Mouse (Mus musculus) hindbrain, embryonic 10.5 days (tissue): ENCODE measurements around the gene Gga1. TPM values are rescaled to one million over a fixed set of nuclear protein-coding genes. Genes with fewer than 3 reads are reported as not detected.

Experiments
- DNase-seq: peaks from one replicate; pipeline ENCODE4 v3.0.0-alpha.2; 2017; ENCODE audit warnings: low spot score
- H3K27ac ChIP-seq: fragments of 300-500 bp; sonication (generic); 2 replicates; pipeline ENCODE4 v1.5.1; 2016; ENCODE audit warnings: mild to moderate bottlenecking, moderate library complexity
- H3K27me3 ChIP-seq: fragments of 300-500 bp; sonication (generic); 2 replicates; pipeline ENCODE4 v1.6.1; 2016; ENCODE audit warnings: mild to moderate bottlenecking; ENCODE audit not compliant: poor library complexity, insufficient read depth, severe bottlenecking
- H3K36me3 ChIP-seq: fragments of 300-500 bp; sonication (generic); 2 replicates; pipeline ENCODE4 v1.6.1; 2016; ENCODE audit warnings: mild to moderate bottlenecking, moderate library complexity
- H3K4me1 ChIP-seq: fragments of 300-500 bp; sonication (generic); replicated peaks from 2 replicates; pipeline ENCODE4 v1.6.1; 2016; ENCODE audit warnings: mild to moderate bottlenecking
- H3K4me3 ChIP-seq: fragments of 300-500 bp; sonication (generic); 2 replicates; pipeline ENCODE4 v1.5.1; 2016; ENCODE audit warnings: mild to moderate bottlenecking, moderate library complexity
- H3K9me3 ChIP-seq: fragments of 300-500 bp; sonication (generic); 2 replicates; pipeline ENCODE4 v1.6.1; 2016; ENCODE audit warnings: mild to moderate bottlenecking, moderate library complexity
- WGBS: fragments of 180-500 bp; shearing (Covaris S2); methylation state at CpG from one replicate; pipeline ENCODE4 v1.1.7; 2016; 5-methylcytosine and 5-hydroxymethylcytosine counted together
- polyA plus RNA-seq: library from polyadenylated mRNA; unstranded; fragments of >200 nt; fragmentation: Nextera tagmentation; extraction: Ambion mirVana; gene quantifications from 2 replicates; pipeline ENCODE4 v1.2.1, GENCODE M21; 2016

The Gga1 gene
- polyA plus RNA-seq, 1 experiment from 2014 or later, result 60.7 TPM

DNA sequence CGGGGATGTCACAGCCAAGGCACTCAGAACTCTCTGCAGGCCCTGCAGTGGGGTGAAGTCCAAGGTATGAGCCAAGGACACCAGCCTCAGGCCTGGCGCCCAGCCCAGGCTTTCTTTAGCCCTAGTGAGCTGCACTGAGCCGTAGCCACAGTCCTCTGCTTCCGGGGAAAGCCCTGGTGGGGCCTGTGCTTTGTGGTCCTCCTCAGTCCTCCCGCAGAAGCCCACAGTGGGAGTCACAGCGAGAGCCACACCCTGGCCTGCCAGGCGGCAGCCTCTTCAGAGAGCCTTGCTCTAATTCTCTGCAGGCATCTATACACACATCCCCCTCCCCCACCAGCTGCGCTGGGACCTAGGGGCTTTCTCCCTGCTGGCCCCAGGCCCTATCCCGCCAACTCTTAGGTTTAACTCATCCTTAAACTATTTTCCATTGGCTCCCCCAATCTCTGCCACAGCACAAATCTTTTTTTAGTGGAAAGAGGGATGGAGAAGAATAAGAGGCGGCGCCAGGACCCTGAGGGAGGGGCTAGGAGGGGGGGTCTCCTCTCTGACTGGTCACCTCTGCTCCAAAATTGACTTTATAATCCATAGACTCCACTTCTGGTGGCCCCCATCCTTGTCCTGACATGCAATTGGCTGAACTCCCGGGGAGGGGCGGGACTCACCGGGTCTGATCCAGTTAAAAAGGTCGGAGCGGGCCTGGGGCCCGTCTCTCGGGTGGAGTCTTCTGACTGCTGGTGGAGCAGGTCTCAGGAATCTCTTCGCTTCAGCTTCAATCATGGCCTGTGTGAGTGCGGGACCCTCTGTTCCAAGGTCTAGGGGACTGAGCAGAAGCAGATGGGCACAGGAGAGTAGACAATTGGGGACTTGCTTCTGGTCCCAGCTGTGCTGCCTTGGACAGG, 49.3 kb downstream of the Gga1 start, which contains the start of gene Lgals1:
TSS of gene Lgals1 (plus strand) at position 705 of the 899 bp plus-strand sequence.
- H3K27ac ChIP-seq, result peak within 1 kb of the TSS; percentile 76
- peaks cover 11% of the 10 kb centered on the region; the same call in 1 of the 2 replicates for H3K36me3 ChIP-seq
- DNase-seq, result peak; percentile 84
- H3K4me1 ChIP-seq, result peaks cover 47% of the 10 kb centered on the region
- peaks cover 15% of the 10 kb centered on the region for H3K27me3 ChIP-seq
- H3K4me3 ChIP-seq, result peak within 1 kb of the TSS; percentile 47
- 9% methylated on average over 20 of the region's 20 CpGs for WGBS
- no peaks in the 10 kb centered on the region for H3K9me3 ChIP-seq

DNA sequence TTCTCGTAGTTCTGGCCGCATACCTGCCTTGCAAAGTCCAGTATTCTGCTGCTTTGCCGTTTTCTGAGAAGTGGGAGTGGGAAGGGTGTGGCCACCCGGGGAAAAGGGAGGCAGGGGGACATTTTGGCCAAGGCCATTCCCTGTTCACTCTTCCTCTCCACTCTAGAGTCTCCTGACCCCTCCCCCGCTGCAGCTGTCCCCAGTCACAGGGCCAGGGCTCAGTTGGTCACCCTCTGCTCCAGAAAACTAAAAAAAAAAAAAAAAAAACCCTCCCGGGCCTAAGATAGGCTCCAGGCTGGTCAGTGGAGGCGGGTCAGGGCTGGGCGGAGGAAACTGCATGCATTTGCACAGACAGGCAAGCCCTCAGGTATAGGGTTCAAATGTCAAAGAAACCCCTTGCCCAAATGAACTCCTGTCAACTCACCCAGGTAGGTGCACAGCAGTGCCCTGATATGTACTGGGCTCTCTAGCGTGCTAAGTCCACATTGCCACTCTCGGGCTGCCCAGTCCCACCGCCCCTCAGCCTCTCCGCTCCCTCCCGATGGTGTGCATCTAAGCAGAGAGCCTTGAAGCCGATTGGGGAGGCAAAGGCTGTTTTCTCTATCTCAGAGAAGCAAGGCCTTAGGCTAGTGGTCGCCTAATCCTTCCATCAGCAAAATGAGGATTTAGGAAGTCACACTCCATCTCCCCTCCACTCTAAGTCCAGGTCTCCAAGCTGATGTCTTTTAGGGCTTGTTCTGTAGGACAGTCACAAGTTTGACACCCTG, 50.2 kb downstream of the Gga1 start:
- Histone ChIP-seq H3K4me1 (peaks cover 47% of the 10 kb centered on the region), H3K36me3 (peaks cover 11% of the 10 kb centered on the region; the same call in 1 of the 2 replicates), H3K9me3 (no peaks in the 10 kb centered on the region), H3K27me3 (peaks cover 15% of the 10 kb centered on the region), H3K27ac (peak overlapping the region; percentile 76), H3K4me3 (peak overlapping the region; percentile 47)
- whole genome bisulfite sequencing, result 20% methylated on average over 15 of the region's 15 CpGs
- DNase-seq, result peak; percentile 29

DNA sequence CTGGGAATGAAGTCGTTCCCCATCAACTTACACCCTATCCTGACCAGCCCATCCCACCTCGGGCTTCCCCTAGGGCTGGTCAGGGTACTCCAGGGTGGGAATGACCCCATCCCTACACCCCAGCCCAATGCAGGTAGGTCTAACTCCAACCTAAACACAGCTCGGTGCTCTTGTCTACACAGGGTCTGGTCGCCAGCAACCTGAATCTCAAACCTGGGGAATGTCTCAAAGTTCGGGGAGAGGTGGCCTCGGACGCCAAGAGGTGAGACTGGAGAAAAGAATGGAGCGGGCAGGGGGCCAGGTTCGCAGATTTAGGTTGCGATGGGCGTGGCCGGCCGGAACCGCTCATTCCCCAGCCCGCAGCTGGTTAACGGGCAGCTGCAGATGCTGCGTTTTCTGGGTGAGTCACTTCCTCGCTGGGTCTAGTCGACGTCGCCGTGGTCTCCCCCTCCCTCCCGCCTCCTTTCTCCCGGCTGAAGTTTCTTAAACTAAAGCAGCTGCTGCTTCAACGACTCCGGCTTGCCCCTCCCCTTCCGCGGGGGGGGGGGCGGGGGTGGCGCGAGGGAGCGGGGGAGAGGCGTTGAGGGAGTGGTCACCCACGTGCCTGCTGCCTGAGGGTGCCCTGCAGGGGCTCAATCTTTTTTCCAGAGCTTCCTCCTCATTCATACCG, 50.9 kb downstream of the Gga1 start:
- DNase-seq, result peak; percentile 83
- WGBS, result under 1% methylated on average over 32 of the region's 35 CpGs
- H3K36me3 ChIP-seq, result peaks cover 11% of the 10 kb centered on the region; the same call in 1 of the 2 replicates
- H3K27me3 ChIP-seq, result peaks cover 15% of the 10 kb centered on the region
- H3K4me3 ChIP-seq, result peak overlapping the region; percentile 47
- H3K4me1 ChIP-seq, result peaks cover 47% of the 10 kb centered on the region
- H3K27ac ChIP-seq, result peak overlapping the region; percentile 76
- no peaks in the 10 kb centered on the region for H3K9me3 ChIP-seq

DNA sequence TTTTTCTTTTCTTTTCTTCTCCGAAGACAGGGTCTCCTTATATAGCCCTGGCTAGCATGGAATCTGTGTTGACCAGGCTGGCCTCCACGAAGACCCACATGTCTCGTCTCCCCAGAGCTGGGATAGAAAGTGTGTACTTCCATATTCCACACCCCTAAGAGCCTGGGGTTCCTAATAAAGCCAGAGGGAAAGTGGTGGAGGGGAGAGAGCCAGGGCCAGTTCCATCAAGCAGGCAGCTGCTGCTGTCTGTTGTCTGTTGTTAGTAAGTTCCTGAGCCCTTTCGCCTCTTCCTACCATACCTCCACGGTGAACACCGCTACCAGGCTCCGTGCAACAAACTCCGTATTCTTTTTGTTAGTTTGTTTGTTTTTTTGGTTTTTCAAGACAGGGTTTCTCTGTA, 51.5 kb downstream of the Gga1 start:
- DNase-seq, result no peak
- Histone ChIP-seq H3K27ac (peak overlapping the region; percentile 76), H3K27me3 (peaks cover 15% of the 10 kb centered on the region), H3K9me3 (no peaks in the 10 kb centered on the region), H3K36me3 (peaks cover 11% of the 10 kb centered on the region; the same call in 1 of the 2 replicates), H3K4me1 (peaks cover 45% of the 10 kb centered on the region), H3K4me3 (peak overlapping the region; percentile 47; the same call in 1 of the 2 replicates)
- WGBS, result 52% methylated on average over 8 of the region's 8 CpGs

DNA sequence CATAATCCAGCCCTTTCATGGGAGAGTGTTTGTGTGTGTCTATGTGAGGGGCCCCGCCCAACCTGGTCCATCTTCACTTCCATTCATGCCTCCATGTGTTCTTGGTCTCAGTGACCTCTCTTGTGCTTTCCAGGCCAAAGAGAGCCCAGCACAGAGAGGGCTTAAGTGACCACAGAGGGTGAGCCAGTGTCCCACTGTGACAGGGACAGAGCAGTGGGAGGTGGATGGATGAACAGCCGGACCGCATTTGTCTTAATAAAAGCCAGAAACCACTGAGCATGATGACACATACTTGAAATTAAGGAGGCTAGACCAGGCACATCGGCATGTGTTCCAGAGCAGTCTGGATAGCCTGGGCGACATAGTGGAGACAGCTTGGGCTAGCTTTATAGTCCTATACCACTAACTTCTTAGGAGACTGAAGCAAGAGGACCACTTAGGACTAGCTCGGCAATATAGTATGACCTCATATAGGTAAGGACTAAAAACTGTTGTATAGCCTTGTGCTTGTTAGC, 53.3 kb downstream of the Gga1 start:
- no peak overlapping the region for H3K4me3 ChIP-seq
- H3K27ac ChIP-seq, result no peak overlapping the region
- H3K36me3 ChIP-seq, result peaks cover 11% of the 10 kb centered on the region; the same call in 1 of the 2 replicates
- 88% methylated on average over 6 of the region's 6 CpGs for WGBS
- H3K27me3 ChIP-seq, result peaks cover 15% of the 10 kb centered on the region
- no peak for DNase-seq
- H3K4me1 ChIP-seq, result peaks cover 37% of the 10 kb centered on the region
- H3K9me3 ChIP-seq, result no peaks in the 10 kb centered on the region

- no peak overlapping the region for H3K4me3 ChIP-seq
- H3K36me3 ChIP-seq, result peaks cover 11% of the 10 kb centered on the region; the same call in 1 of the 2 replicates
- peaks cover 15% of the 10 kb centered on the region for H3K27me3 ChIP-seq
- peaks cover 37% of the 10 kb centered on the region for H3K4me1 ChIP-seq
- 91% methylated on average over 7 of the region's 7 CpGs for WGBS
- H3K9me3 ChIP-seq, result no peaks in the 10 kb centered on the region
- no peak overlapping the region for H3K27ac ChIP-seq
- DNase-seq, result no peak
Observed at GRCm38 (mm10) chr15:78930801-78931426, 53.9 kb downstream of the Gga1 start.

DNA sequence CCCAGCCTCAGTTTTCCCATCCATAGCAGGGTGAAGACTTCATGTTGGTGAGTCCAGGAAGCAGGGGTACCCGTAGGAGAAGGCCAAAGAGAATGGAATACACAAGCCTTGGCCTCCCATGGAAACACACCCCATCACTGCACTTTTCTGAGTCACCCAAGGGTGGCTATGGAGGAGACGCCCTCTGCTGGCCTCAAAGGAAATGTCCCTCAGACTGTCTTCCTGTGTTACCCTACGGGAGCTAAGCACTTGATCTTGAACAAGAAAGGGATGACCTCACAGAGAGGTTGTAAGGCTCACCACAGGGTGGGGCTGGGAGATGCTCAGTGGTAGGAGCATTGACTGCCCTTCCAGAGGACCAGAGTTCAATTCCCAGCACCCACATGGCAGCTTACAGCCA, 54.6 kb downstream of the Gga1 start:
- Histone ChIP-seq H3K36me3 (peaks cover 15% of the 10 kb centered on the region), H3K27me3 (peaks cover 14% of the 10 kb centered on the region), H3K4me3 (no peak overlapping the region), H3K27ac (no peak overlapping the region), H3K4me1 (peaks cover 37% of the 10 kb centered on the region), H3K9me3 (no peaks in the 10 kb centered on the region)
- peak; percentile 16 for DNase-seq
- 30% methylated on average over 3 of the region's 3 CpGs for WGBS

- under 1% methylated on average over 42 of the region's 42 CpGs for WGBS
Observed at GRCm38 (mm10) chr15:78934784-78935320, 57.9 kb downstream of the Gga1 start, which contains the start of gene Nol12. Nol12 (plus strand) TSS chr15:78934933.

GRCm38 (mm10) chr15:78936403-78936802, 59.4 kb downstream of the Gga1 start:
- H3K4me1 ChIP-seq, result peaks cover 22% of the 10 kb centered on the region
- WGBS, result 92% methylated on average over 12 of the region's 12 CpGs
- H3K36me3 ChIP-seq, result peaks cover 53% of the 10 kb centered on the region
- H3K9me3 ChIP-seq, result no peaks in the 10 kb centered on the region
- H3K4me3 ChIP-seq, result peak overlapping the region; percentile 92
- H3K27ac ChIP-seq, result 0 out of 2 replicates have a peak overlapping the region, but pooled peaks have one; percentile 8
- DNase-seq, result no peak
- H3K27me3 ChIP-seq, result no peaks in the 10 kb centered on the region

More at GRCm38 (mm10) chr15:78934784-78935320, 57.9 kb downstream of the Gga1 start, which contains the start of gene Nol12:
- Histone ChIP-seq H3K36me3 (peaks cover 40% of the 10 kb centered on the region), H3K4me1 (peaks cover 22% of the 10 kb centered on the region), H3K9me3 (no peaks in the 10 kb centered on the region), H3K4me3 (peak within 1 kb of the TSS; percentile 92), H3K27me3 (no peaks in the 10 kb centered on the region), H3K27ac (peak within 1 kb of the TSS; percentile 92)
- DNase-seq, result peak; percentile 90

- no peak for DNase-seq
- H3K4me3 ChIP-seq, result no peak overlapping the region
- peaks cover 59% of the 10 kb centered on the region for H3K36me3 ChIP-seq
Observed at GRCm38 (mm10) chr15:78937311-78937710, 60.3 kb downstream of the Gga1 start.

DNA sequence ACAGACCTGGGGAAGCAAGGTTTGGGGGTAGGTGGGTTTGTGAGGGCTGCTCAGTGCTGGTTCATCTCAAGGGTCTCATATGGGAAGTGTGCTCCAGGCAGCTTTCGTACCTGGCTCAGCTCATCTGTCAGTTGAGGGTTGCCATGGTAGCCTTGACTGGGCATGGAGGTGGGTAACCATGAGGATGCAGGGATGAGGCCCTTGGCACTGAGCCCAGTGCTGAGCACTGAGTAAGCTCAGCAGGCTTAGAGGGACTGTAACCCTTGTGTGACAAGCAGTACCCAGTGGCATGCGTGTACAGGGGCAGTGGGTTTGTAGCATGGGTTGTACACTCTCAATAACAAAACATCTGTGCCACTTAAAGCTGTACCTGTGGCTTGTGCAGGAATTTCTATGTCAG, 61.0 kb downstream of the Gga1 start:
- DNase-seq, result no peak
- no peaks in the 10 kb centered on the region for H3K9me3 ChIP-seq
- H3K27me3 ChIP-seq, result no peaks in the 10 kb centered on the region
- H3K4me3 ChIP-seq, result no peak overlapping the region
- H3K36me3 ChIP-seq, result peaks cover 59% of the 10 kb centered on the region
- WGBS, result 93% methylated on average over 2 of the region's 2 CpGs
- H3K27ac ChIP-seq, result no peak overlapping the region
- H3K4me1 ChIP-seq, result peaks cover 29% of the 10 kb centered on the region

More at GRCm38 (mm10) chr15:78937311-78937710, 60.3 kb downstream of the Gga1 start:
- Histone ChIP-seq H3K4me1 (peaks cover 22% of the 10 kb centered on the region), H3K9me3 (no peaks in the 10 kb centered on the region), H3K27me3 (no peaks in the 10 kb centered on the region), H3K27ac (no peak overlapping the region)
- WGBS, result 86% methylated on average over 10 of the region's 10 CpGs
